Mouse (Mus musculus) hematopoietic stem cell, adult 5-6 weeks (primary cell): ENCODE results near the gene Zfp512. TPM values are rescaled to one million over a fixed set of nuclear protein-coding genes. Genes with fewer than 3 reads are reported as not detected.
"Not testable (repeated sequence)": the region's sequence is repeated elsewhere in the genome, so short reads cannot be mapped to it uniquely, and the experiment has no call there.

Experiments
- ATAC-seq, 2 experiments: fragments of 125-278 bp in 1 of 2; replicated peaks in 1 of 2; 2 replicates each; pipeline ENCODE4 v1.8.0; 2016 to 2017; ENCODE audit warnings: inconsistent platforms in 2 of 2, mild to moderate bottlenecking in 2 of 2, moderate number of reproducible peaks in 2 of 2, low read depth in 1 of 2, moderate TSS enrichment in 1 of 2; ENCODE audit not compliant: low FRiP score in 2 of 2, poor library complexity in 2 of 2, severe bottlenecking in 2 of 2, insufficient read depth in 1 of 2, low TSS enrichment in 1 of 2
- total RNA-seq: library from RNA; stranded (forward); fragments of 172-1452, 232-1000 nt; gene quantifications from 2 replicates; pipeline ENCODE4 v1.2.3, GENCODE M21; 2017

Gene Zfp512
- total RNA-seq, 1 experiment from 2014 or later: 85.6 TPM

DNA sequence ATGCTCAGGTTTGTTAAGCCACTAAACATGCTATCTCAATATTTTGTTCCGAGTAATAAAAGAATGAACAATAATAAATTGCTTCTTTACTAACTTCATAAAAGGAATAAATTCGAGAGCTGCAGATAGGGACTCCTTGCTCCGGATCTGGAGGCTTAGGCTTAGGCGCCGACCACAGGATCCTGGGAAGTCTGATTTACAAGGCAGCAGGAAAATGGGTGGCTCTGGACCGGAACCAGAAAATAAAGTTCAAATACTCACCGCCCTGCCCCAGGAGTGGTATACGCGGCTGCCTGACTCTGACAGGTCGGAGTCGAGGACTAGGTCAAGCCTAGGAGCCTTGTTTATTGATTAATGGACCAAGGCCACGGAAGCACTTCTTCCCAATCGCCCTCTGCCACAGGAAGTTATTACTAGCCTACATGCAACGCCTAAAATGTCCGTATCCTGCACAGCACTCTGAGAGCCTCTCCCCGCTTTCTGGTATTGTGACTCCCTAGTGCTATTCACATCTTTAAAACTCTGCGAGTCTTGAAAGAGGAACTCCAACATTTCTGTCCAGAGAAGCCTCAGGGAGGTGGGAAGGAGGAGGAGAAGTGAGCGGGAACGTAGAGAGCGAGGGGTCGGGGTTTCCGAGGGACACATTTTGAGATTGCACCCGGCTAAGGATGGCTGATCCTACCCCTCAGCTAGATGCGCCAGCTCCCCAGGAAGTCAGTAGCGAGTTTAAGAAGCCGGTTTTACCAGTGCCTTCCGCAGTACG, 74.3 kb downstream of the Zfp512 start, which contains the start of gene Slc4a1ap:
Slc4a1ap (plus strand) TSS at position 642 of the 763 bp plus-strand sequence.
- ATAC-seq: peak; percentile 78 to 90

DNA sequence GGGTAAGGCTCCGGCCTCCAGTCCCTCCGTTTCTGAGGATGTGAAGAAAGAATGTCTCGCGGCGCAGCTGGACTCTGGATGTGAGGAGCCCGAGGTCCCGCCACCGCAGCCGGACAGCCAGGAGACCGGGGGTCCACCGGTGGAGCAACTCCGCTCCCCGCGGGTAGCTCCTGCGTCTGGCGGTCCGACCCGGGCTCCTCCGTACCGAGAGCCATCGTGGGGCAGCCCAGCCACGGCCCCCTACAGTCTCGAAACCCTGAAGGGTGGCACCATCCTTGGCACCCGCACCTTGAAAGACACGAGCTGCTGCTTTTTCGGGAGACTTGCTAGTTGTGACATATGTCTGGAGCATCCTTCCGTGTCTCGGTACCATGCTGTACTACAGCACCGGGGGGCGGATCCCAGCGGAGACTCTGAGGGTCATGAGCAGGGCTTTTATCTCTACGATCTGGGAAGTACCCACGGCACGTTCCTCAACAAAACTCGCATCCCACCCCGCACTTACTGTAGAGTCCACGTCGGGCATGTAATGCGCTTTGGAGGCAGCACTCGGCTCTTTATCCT, 75.0 kb downstream of the Zfp512 start:
- peak in 1 of 2 experiments; percentile 30; a peak in 1 of 4 replicates for ATAC-seq

DNA sequence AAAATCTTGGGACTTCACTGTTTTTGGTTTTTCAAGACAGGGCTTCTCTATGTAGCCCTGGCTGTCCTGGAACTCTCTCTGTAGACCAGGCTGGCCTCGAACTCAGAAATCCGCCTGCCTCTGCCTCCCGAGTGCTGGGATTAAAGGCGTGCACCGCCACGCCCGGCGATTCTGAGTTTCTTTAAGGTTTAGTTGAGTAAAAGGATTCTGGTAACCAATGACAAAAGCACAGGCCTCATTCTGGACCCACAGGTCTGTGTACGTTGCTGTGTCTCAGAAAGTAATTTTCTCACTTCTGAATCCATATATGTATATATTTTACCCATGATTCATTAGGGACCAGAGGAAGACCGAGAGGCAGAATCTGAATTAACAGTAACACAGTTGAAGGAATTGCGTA, 75.5 kb downstream of the Zfp512 start, which contains the start of gene Supt7l:
Supt7l (minus strand) TSS at position 101 of the 400 bp plus-strand sequence.
- ATAC-seq: not testable (repeated sequence)

DNA sequence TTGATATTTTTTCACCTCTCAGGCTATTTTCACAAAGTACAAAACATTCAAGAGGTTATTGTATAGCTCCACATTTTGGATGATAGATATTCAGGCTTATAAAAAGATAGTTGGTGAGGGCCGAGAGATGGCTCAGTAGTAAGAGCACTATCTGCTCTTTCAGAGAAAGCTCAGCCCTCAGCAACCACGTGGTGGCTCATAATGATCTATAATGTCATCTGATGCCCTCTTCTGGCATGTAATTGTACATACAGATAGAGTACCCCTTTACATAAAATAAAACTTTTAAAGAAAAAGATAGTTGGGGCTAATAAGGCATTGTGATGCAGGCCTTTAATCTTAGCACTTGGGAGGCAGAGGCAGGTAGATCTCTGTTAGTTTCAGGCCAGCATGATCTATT, 76.3 kb downstream of the Zfp512 start:
- ATAC-seq: no peak

Other genes starting within 250 kb of the Zfp512 start
- gene Ppm1g, start 231.7 kb upstream of the Zfp512 start, total RNA-seq: 130 and 218 TPM in 2 replicates
- 112 and 130 TPM in 2 replicates for gene Nrbp1, start 211.6 kb upstream of the Zfp512 start, total RNA-seq
- not detected in 2 replicates for gene Gm9970, start 211.2 kb upstream of the Zfp512 start, total RNA-seq
- gene Krtcap3, start 200.7 kb upstream of the Zfp512 start, total RNA-seq: 2.3 and 8.4 TPM in 2 replicates
- gene Ift172, start 161.3 kb upstream of the Zfp512 start, total RNA-seq: 27.6 and 67.0 TPM in 2 replicates
- 1.6 and 2.6 TPM in 2 replicates for gene Fndc4, start 156.4 kb upstream of the Zfp512 start, total RNA-seq
- gene Gckr, start 155.0 kb upstream of the Zfp512 start, total RNA-seq: 0.65 TPM in 1 of 2 replicates, not detected in the other
- gene 4930548H24Rik, start 33.3 kb downstream of the Zfp512 start, total RNA-seq: 1.1 TPM in 1 of 2 replicates, not detected in the other
- gene Gpn1, start 42.3 kb downstream of the Zfp512 start, total RNA-seq: 26.0 and 49.4 TPM in 2 replicates
- 43.1 and 71.3 TPM in 2 replicates for gene Slc4a1ap, start 74.6 kb downstream of the Zfp512 start, total RNA-seq
- gene Supt7l, start 75.4 kb downstream of the Zfp512 start, total RNA-seq: 26.2 and 29.2 TPM in 2 replicates
- gene Mrpl33, start 144.5 kb downstream of the Zfp512 start, total RNA-seq: 92.9 and 149 TPM in 2 replicates
- 7.3 and 17.4 TPM in 2 replicates for gene Rbks, start 245.2 kb downstream of the Zfp512 start, total RNA-seq
- 36.1 and 41.7 TPM in 2 replicates for gene Babam2, start 245.3 kb downstream of the Zfp512 start, total RNA-seq